Mouse (Mus musculus) yolk sac, embryonic 10.5 days (tissue): ENCODE results near the gene Klhdc8a.
"Not testable (repeated sequence)": the region's sequence is repeated elsewhere in the genome, so short reads cannot be mapped to it uniquely, and the experiment has no call there.

Experiments used
- DNase-seq: peaks from one replicate; pipeline ENCODE4 v3.0.0-alpha.2; 2017; ENCODE audit warnings: low spot score

Gene Klhdc8a

DNA sequence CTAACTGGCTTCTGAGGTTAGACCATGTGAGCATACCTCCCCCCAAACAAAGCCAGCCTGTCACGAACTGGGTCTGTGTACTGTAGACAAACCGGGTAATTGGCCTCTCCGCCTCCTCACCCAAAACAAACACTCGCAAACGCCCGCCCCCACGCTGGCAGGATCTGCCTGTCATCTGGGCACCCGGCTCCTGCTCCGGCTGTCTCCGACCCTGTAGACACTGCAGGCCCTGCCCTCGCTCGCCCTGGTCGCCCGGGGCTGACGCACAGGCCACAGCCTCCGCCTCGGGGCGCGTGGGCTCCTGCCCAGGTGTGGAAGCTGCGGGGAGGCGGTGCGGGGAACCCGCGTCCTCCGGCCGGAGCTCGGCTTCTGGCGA lies at the start of gene Klhdc8a:
Klhdc8a (plus strand) TSS at position 202 of the 376 bp plus-strand sequence.
- DNase-seq: no peak

DNA sequence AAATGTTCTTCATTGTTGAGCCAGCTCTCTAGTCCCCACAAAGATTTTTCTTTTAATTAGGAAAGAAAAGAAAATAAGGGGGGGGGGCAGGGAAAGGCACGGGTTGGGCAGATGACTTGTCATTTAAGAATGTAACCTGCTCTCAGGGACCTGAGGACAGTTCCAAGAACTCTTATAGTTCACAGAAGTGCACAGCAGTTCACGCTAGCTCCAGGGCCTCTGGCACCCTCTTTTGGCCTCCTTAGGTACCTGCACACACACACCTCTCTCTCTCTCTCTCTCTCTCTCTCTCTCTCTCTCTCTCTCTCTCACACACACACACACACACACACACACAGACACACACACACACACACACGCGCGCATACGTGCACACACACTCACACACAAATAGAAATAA lies 44.0 kb upstream of the Klhdc8a start:
- DNase-seq: no peak

DNA sequence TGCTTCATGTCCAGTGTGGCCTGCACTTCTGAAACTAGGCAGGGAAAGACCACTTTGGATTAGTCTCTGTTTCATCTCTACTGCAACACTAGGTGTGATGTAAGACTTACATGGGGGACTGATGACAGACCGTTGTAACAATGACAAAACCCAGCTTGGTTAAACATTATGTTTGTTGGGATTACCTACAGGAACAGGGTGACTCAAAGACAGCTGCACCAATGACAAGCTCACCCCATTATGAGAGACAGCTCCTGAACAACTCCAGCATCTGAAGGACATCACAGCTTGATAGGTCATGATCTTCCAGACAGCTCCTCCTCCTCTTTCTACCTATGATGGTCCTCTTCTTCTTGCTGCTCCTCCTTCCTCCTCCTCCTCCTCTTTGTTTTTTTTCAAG lies 38.1 kb upstream of the Klhdc8a start:
- DNase-seq: no peak

DNA sequence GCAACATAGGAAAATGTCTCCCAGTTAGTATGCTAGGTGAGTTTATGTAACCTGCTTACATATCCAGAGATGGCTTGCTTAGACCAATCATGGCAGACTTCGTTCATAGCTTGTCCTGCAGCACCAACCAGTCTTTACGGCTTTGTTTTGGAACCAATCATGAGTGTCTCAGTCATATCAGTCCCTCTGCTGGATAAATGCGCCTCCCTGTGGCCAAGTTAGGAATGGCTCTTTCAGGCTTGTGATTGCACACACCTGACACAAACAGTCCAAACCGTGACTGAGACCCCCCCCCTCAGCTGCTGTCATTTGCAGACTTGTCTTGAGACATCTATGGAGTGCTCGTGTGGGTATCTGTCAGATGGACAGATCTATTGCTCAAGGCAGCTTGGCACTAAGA lies 37.4 kb upstream of the Klhdc8a start:
- DNase-seq: no peak

DNA sequence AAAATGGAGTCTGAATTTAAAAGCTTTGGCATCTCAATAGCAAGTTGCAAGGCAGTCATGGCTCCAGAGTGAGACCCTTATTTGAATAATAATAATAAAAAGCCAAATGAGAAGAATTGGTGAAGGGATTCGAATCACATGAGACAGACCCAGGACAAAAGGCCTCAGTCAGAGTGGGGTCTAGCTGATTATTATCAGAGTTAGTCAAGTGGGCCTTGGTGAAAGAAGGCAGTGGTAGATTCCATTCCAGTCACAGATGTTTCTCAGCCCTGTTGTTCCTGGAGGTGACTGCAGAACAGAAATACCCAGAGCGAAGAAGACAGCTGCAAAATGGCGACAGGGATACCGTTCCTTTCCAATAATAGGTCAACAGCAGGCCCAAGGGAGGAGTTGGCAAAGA lies 34.8 kb upstream of the Klhdc8a start:
- no peak for DNase-seq

DNA sequence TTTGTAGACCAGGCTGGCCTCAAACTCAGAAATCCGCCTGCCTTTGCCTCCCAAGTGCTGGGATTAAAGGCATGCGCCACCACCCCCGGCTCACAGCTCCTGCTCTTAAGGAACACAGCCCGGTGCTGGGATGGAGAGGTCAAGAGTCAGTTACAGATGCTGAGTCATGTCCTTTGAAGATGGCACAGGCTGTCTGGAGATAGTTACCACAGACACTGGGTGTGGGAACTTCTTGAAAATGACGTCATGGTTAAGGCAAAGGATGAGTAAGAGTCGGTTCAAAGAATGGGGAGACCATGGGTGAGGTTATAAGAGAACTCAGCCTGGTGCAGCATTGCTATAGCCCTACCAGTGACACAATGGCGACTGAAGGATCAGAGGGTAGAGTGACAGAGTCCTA lies 33.8 kb upstream of the Klhdc8a start:
- DNase-seq: no peak

DNA sequence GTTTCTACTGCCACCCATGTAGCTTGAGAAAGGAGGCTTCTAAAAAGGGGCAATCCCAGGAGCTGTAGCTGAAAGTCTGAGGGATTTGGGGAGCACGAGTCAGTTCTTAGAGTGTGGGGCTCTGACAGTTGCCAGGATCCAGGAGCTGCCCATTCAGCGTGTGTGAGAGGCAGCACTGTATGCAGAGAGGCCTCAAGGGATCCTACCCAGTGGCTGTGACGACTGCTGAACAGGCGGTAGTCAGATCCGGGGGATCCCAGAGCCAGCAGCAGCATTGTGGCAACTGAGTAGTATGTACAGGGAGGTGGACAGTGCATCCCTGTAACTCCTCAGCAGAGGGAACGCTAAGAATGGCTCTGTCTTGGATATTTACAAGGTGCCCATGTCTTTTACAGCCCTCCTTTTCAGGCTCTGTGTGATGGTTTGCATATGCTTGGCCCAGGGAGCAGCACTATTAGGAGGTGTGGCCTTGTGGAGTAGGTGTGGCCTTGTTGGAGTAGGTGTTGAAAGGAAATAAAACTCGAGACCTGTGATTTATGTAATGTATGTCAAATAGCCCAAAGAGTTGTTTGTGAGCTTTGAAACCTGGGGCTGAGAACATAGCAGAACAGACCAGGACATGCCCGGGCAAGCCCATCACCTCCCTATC lies 33.1 kb upstream of the Klhdc8a start:
- DNase-seq: no peak

DNA sequence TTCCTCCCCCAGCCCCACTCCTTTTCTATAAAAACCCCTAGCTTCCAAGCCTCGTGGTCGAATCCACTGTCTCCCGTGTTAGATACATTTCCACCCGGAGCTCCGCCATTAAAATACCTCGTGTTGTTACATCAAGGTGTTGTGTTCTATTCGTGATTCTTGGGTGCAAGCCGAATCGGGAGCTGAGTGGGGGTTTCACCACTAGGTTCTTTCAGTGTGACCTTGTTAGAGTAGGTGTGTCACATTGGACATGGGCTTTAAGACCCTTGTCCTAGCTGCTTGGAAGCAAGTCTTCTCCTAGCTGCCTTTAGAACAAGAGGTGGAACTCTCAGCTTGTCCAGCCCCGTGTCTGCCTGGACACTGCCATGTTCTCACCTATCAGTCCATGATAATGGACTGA lies 32.5 kb upstream of the Klhdc8a start:
- DNase-seq: no peak

DNA sequence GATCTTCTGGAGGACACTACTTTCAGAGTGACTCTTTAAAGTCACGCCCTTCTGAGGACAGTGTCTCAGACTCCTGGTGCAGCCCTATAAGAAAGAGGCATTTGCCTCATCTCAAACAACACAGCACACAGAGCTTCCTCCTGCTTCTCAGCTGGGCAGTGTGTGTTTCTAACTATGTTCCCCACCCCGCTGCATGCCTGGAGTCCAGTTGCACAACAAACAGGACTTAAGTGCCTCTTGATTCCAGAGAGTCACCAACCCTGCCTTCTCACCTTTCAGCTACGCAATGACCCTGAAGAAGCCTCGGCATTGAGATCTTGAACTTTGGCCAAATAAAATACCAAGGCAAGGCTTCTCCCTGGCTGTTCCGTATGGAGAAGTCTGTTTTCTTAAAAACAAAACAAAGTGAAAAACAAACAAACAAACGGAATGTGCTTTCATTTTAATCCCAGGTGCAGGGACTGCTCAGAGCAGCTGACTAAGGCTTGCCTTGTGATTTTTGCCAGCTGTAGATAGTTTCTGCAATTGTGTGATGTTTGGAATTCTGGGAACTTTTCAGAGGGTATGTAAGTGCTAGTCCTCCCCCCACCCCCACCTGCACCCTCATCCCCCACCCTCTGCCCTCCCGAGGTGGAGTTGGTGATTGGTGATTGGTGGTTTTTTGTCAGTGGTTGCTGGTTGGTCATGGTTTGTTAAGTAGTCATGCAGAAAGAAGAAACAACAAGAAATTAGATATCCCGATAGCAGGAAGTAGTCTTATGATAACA lies 31.5 kb upstream of the Klhdc8a start:
- DNase-seq: no peak

DNA sequence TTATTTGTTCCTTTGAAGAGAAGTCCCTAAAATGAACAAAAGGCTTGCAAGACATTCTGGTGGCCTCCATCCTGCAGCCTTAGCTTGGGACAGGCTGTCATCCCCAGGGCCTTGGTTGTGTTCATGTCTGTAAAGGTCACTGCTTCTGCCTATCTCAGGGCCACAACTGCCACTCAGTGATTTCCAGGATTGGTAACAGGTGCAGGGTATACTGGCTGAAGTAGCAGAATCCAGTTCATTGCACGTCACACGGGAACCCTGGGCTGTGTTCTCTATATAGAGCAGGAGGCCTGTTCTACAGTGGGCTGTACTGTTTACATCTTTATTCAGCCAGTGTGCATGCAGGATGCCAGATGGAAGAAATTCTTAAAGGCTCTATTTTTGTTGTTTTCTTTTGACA lies 30.5 kb upstream of the Klhdc8a start:
- no peak for DNase-seq

DNA sequence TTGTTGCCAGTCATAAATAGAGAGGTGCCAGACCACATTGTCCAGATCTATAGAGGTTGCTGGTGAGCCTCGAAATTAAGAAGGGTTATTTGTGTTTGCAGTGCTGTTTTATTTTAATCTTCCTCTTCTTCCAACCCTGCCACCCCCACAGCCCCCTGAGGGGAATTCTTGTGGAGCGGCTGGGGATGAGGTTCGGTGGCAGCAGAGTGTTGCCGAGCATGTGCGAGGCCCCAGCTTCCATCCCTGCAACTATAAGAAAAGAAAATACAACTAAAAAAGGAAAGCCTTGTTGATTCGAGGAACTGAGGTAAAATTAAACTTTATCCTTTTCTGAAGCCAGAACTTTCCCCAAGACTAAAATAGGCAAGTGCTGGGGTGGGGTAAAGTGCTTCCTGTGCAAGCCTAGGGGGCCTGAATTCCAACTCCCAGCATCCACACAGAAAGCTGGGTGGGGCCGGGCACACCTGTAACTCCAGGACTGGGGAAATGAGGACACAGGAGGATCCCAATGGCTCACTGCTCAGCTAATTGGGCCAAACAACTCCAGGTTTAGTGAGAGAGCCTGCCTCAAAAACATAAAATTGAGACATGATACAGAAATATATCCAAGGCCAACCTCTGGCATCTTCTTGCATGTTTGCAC lies 29.9 kb upstream of the Klhdc8a start:
- DNase-seq: no peak

DNA sequence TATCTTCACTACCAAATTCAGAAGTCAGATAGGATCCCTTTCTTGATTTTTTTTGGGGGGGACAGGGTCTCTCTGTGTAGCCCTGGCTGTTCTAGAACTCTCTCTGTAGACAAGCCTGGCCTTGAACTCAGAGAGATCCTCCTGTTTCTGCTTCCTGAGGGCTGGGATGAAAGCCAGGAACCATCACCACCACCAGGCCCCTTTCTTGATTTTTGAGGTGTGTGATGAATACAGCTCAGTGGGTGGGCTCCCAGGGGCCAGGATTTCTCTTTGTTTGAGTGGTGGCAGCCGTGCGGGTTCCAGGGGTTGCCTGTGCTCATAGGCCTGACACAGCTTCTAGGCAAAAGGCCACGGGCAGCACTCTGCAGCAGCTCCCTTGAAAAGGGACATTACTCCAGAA lies 27.2 kb upstream of the Klhdc8a start:
- no peak for DNase-seq

DNA sequence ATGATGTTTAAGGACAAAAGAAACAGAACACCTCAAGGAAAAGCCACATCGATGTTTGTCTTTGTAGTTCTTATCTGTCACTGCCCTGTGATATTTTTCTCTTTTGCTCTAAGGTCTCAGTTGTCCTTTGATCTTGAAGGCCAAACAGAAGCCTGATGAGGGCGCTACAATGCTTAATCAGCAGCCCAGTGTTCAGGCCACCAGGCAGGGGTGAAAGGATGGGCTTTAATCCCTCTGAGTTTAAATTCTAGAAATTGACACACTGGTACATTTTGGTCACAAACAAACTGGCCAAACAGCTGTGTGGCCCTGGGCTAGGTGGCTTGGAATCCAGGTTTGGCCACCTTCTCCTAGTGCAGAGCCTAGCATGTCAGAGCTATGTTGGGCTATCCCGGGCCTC lies 21.7 kb upstream of the Klhdc8a start:
- no peak for DNase-seq

DNA sequence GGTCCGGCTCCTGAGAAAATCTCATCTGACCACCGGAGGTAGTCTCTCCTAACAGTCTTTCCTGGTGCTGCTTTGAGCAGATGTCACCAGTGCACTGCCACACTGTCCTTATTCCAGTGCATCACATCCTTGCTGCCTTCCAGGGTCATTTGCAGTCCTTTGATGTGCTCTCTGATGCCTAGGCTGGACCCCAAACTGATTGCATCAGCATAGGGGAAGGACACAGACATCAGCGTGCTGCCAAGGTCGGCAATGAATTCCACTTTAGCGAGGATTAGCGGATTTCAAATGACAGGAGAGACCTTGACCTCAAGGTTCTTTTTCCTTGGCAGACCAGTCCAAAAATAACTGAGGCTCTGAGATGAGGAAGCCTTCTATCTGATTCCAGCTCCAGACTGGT lies 21.3 kb upstream of the Klhdc8a start:
- DNase-seq: no peak

DNA sequence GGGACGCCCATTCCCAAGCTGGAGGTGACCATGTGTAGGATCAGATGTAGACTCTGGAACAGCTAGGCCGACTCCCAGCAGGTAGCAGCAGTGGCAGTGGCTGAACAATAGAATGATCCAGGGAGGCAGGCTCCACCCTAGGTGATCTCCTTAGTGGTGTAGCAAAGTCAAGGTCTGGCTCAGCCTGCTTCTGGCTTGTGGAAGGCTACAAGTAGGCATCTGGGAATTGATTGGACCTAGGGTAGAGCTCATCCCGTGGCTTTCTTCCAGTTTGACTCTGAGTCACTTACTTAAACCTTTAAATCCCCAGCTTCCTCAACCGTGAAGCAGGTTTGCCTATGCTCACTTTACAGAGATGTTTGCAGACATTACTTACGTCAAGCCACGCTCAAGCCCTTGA lies 17.8 kb upstream of the Klhdc8a start:
- not testable (repeated sequence) for DNase-seq

DNA sequence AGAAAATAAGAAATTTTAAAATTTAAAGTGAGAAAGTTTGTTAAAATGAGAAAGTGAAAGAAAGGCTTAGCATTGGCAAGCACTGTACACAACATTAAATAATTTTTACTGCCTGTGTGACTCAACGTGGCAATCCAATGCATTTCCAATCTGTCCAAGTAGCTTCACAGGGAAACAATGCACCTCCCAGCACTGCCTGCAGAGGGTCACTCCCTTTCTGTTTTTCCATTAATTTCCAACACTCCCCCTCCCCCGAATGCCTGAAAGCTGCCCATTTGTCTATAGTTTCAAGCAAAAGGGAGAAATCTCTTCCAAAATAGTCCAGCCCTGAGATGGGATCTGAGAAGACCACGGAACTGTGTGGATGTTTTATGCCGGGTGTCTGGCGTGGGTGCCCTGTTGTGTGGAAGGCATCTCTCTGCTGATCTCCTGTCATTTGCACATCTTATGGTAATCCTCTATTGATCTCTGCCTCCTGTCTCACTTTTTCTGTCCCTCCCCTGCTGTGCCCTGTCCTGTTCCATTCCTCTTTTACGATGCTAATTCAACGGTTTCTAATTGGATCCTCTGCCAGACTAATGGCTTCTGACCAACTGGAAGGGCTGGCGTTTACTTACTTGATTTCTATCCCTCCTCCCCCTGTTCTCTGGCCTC lies 16.8 kb upstream of the Klhdc8a start:
- no peak for DNase-seq

DNA sequence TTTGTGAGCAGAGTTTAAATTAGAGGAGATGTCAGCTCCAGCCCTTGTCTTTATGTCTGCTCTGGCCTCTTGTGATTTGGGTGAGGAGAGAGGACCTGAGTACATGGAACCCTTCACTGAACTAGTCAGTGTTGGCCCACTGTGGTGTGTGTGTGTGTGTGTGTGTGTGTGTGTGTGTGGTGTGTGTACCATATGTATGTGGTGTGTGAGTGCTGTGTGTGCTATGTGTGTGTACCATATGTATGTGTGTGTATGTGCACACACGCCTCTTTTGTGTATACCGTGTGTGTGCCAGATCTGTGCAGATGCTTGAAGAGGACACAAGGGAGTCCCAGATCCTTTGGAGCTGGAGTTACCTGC lies 16.3 kb upstream of the Klhdc8a start:
- no peak for DNase-seq

DNA sequence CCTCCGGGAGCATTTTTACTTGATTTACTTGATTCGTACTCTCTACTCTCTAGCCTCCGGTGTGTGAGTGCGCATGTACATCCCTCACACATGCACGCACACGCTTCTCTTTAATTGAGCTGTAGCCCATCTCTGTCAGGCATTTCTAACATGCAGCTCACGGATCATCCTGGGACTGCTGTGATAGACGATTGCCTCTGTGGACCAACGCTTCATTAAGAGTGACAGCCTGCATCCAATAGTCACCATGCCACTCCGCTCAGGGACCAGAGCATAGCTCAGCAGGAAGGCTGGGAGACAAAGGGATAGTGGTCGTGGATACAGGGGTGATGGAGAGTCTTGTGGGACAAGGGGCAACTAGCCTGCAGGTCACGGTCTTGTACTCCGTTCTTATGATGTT lies 15.4 kb upstream of the Klhdc8a start:
- DNase-seq: no peak

DNA sequence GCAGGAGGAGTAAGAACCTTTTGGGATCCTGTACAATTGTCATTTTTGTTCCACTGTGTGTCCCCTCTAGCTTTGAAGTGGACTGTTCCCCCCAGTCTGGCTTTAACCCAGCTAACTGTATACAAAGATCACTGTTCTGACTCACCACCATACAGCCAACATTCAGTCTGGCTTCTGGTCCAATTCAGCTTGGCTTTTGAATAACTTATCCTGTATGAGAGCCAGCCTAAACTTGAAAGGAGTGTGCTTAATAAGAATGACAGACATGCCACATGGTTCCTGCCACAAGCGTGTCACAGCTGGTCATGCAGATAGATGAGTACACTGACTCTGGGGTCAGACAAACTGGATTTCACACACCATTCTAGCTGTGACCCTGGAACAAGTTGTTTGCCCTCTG lies 11.7 kb upstream of the Klhdc8a start:
- DNase-seq: no peak

DNA sequence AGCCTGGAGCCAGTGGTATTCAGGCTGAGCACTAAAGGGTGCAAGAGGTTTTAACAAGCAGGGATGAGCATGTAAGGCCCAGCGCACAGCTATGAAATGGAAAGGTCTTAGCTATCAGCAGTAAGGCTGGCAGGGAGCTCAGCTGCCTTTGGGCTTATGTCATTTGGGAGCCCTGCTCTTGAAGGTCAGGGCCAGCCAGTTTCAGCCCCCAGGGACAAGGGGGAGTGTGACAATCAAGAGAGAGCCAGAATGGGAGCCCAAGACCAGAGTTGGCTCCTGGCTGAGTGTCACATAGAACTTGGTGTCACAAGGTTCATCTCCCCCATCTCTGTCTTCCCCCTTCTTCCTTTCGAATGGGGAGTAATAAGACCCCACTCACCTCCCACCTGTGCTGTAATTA lies 11.0 kb upstream of the Klhdc8a start:
- no peak for DNase-seq

DNA sequence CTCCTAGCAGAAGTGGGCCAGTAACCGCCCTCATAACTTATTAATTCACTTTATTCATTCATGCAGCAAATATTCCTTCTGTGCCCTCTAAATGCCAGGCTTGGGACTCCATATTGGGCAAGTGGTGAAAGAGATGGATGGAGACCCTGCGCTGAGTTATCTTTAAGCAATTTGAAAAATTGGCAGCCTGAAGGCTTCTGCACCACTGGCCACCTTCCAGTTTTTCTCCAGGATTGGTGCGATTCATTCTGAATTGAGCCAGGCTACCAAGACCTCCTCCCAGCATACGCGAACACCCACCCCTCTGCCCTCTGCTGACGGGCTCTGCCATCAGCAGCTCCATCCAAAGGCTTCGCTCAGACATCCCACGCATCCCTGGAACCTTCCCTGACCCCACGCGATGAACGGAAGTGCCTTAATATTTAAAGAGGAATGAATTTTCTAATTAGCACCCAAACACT lies 10.4 kb upstream of the Klhdc8a start:
- DNase-seq: no peak

DNA sequence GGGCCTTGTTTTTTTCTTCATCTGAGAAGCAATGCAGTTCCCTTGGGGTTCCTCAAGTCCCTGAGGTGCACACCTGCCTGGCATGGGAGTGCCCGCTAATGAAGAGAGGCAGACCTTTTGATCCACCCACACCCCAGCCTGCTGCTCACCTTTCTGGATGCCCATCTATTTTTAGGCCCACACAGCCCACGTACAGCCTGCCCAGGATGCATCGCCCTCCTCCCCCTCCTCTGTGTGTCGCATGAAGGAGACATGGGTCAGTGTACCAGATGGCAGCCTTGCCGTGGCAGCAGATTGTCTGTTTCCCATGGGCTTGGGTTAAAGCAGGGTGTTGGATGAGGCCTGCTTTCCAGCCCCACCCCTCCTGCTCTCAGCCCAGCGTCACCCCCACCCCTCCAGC lies 8.5 kb upstream of the Klhdc8a start:
- no peak for DNase-seq
